Mouse (Mus musculus) heart, adult 2 months (tissue): ENCODE data around the gene Map7.

Experiments
- CTCF ChIP-seq: fragments of 200-600 bp; IDR thresholded peaks from 2 replicates; pipeline ENCODE4 v1.8.1; 2022; ENCODE audit warnings: antibody characterized with exemption, mild to moderate bottlenecking, moderate library complexity
- POLR2A ChIP-seq: fragments of 200-500 bp; IDR thresholded peaks from 2 replicates; pipeline ENCODE4 v1.6.1; 2011; ENCODE audit warnings: mild to moderate bottlenecking, low read depth, low read length, control low read depth; ENCODE audit not compliant: insufficient read depth

DNA sequence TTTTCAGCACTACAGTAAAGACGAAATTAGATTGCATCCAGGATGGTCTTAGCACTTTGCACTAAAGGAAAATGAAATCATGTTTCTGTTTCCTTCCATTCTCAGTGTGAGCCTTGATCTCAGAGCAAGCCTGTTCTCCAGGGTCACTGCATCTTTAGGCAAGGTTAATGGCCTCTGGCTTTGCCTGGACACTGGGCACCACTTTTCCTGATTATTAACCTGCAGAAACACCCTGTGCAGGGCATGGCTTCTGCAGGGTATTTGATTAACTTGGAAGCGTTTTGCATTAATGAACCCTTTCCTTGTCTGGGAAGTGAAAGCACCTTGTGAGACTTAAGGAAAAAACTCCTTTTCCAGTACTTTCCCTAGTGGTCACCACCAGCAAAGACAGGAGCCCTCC is 111.2 kb downstream of the Map7 start:
- TF ChIP-seq CTCF (no peak), POLR2A (no peak)
